Mouse (Mus musculus): ENCODE data around the gene Mag.

Gene Mag

DNA sequence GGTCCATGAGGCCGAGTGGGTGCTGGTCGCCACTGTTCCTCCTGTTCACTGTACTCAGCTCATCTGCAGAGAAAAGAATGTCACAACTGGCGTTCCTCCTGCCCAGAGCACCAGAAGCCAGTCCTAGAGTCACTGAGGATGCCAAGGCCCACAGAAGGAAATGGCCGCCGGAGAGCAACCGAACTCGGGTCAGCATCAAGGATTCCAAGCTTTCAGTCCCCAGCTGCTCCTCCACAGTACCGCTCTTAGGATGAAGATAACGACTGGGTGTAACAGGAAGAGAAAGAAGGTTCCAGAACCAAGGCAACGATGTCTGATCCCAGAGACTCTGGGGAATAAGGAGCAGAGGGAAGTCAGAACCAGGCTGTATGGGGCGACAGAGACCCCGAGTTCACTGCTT is 53.2 kb downstream of the Mag start, which contains the start of gene Ffar1:
Gene Ffar1 (minus strand): TSS at position 101 of the 400 bp plus-strand sequence.
- no peak for DNase-seq

DNA sequence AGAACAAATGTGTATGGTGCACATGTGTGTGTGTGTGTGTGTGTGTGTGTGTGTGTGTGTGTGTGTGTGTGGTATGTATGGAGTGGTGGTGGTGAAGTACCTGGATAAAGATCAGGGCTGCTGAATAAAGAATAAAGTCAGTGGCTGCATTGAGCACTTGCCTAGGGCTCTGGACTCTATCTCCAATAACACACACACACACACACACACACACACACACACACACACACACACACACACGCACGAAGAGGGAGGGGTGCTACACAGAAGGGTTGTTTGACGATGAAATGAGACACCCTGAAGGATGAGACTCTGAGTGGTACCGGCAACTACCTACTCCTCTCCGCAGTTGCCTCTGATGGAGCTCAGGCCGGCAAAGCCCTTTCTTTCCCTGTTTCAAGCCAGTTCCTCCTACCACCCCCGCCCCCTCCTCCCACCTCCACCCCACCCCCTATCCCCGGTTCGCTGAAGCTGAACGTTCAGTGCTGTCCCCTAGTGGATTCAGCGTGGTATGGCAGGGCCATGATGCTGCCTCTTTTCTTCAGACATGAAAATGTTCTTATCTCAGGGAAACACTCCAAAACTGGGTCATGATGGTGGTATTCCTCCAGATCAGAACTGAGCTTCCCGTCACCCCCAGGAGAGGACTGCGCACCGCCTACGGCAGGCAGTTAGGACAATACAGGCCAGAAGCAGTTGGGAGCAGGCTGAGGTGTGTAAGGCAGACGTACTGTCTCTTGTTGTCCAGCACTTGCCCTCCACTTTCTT is 54.9 kb downstream of the Mag start:
- peak; percentile 16 for DNase-seq

DNA sequence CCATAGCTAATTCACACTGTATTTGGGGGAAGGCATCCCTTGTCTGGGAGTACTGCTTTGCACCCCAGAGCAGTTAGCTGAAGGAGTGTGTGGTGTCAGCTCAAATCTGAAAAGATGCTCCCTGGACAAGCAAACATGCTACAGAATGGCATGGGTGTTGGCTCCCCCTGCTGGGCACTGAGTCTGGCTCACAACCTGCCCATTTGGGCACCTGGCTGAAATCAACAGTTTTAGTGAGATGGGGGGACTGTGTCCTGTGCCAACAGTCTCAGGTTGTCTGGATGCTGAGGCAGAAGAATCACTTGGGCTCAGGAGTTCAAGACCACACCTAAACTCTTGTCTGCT is 55.4 kb downstream of the Mag start:
- peak; percentile 11 for DNase-seq

DNA sequence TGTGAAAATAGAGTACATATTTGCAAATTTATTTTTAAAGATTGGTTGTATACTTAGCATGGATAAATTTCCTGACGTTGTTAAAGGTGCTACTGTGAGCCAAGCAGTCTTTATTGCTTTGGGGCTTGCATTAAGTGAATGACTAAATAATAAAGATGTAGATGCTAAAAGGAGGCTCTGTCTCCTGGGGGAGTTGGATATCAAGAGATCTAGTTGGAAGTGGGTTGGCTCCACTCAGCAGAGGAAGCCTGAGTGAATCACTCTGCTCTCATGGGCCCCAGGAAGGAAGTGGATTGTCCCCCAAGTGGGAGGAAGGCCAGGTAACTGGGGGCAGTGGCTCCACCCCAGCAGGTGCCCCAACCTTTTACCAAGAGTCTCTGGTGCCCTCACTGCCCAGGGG is 56.9 kb downstream of the Mag start:
- DNase-seq: no peak

DNA sequence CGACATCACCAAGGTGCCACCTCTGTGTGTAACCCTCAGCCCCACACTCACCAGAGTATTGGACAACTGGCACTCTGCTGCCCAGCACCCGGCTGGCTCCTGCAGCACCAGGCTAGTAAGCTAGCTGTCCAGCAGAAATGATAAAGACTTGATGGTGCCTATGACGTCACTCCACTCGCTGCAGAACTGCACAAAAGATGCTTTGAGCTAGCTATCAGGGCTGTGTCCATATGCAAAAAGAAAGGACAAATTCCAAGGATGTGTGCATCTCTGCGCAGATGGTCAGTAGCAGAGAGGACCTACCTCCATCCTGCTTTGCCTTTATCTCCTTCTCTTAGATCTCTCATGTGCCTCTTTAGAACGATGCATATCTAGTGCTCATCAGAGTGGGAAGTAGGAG is 58.6 kb downstream of the Mag start, which contains the start of gene Ffar3:
Gene Ffar3 (minus strand): TSS at position 101 of the 400 bp plus-strand sequence.
- no peak for DNase-seq

DNA sequence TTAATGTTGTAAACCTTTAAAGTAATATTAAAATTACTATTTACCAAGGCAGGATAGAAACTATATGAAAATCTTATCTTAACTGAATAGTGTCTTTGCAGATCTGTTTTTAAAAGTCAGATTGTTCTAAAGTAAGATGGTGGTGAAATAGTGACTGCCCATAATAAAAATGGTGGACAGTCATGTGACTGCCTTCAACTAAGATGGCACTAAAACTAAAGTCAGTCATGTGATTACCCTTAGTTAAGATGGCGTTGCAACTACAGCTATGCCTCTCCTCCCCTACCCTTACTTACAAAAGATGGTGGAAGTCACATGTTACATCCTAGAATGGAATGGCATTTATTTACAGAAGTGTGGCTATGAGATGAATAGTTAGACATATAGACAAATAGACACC is 63.3 kb downstream of the Mag start:
- DNase-seq: no peak

Data from cerebellum, adult 11 months (tissue).